Mouse (Mus musculus) thymus, adult 2 months (tissue): ENCODE measurements around the gene Als2.

ENCODE experiments used
- CTCF ChIP-seq: fragments of 200-500 bp; IDR thresholded peaks from 2 replicates; pipeline ENCODE4 v1.5.1; 2012; ENCODE audit warnings: mild to moderate bottlenecking, control low read depth, low read length, moderate library complexity, borderline replicate concordance; ENCODE audit not compliant: control insufficient read depth, poor library complexity, insufficient read depth; ENCODE audit errors: extremely low read depth
- POLR2A ChIP-seq: fragments of 200-500 bp; IDR thresholded peaks from 2 replicates; pipeline ENCODE4 v1.6.1; 2012; ENCODE audit warnings: mild to moderate bottlenecking, low read length, control low read depth, moderate library complexity; ENCODE audit not compliant: control insufficient read depth, poor library complexity, insufficient read depth; ENCODE audit errors: extremely low read depth

GRCm38 (mm10) chr1:59220371-59220770 lies 16.7 kb downstream of the Als2 start:
- TF ChIP-seq CTCF = no peak
- no peak for TF ChIP-seq POLR2A
